Mouse (Mus musculus) forebrain, embryonic 15.5 days (tissue): ENCODE data around the gene Plgrkt. TPM values are rescaled to one million over a fixed set of nuclear protein-coding genes. Genes with fewer than 3 reads are reported as not detected.
"Not testable (repeated sequence)": the region's sequence is repeated elsewhere in the genome, so short reads cannot be mapped to it uniquely, and the experiment has no call there.

Source experiments
- ATAC-seq: fragments of 200-750 bp; cut with Nextera tagmentation; replicated peaks from 2 replicates; pipeline ENCODE4 v1.8.0; 2017; ENCODE audit warnings: mild to moderate bottlenecking, moderate TSS enrichment, moderate library complexity
- H3K27ac ChIP-seq: fragments of 300-500 bp; sonication (generic); replicated peaks from 2 replicates; pipeline ENCODE4 v1.5.1; 2015; ENCODE audit warnings: mild to moderate bottlenecking, inconsistent platforms
- H3K27me3 ChIP-seq: fragments of 300-500 bp; sonication (generic); 2 replicates; pipeline ENCODE4 v1.6.1; 2015; ENCODE audit warnings: inconsistent platforms
- H3K36me3 ChIP-seq: fragments of 300-500 bp; sonication (generic); 2 replicates; pipeline ENCODE4 v1.6.1; 2015; ENCODE audit warnings: mild to moderate bottlenecking, inconsistent platforms
- H3K4me1 ChIP-seq: fragments of 300-500 bp; sonication (generic); 2 replicates; pipeline ENCODE4 v1.6.1; 2015; ENCODE audit warnings: inconsistent platforms
- H3K4me2 ChIP-seq: fragments of 300-500 bp; sonication (generic); replicated peaks from 2 replicates; pipeline ENCODE4 v1.6.1; 2015; ENCODE audit warnings: mild to moderate bottlenecking, inconsistent platforms
- H3K4me3 ChIP-seq: fragments of 300-500 bp; sonication (generic); 2 replicates; pipeline ENCODE4 v1.5.1; 2015; ENCODE audit warnings: mild to moderate bottlenecking, inconsistent platforms
- H3K9ac ChIP-seq: fragments of 300-500 bp; sonication (generic); replicated peaks from 2 replicates; pipeline ENCODE4 v1.6.1; 2015; ENCODE audit warnings: mild to moderate bottlenecking, inconsistent platforms
- H3K9me3 ChIP-seq: fragments of 300-500 bp; sonication (generic); 2 replicates; pipeline ENCODE4 v1.6.1; 2016; ENCODE audit warnings: inconsistent platforms
- WGBS: fragments of 180-500 bp; shearing (Covaris S2); methylation state at CpG from one replicate; pipeline ENCODE4 v1.1.7; 2015; ENCODE audit warnings: mixed read lengths; 5-methylcytosine and 5-hydroxymethylcytosine counted together
- polyA plus RNA-seq: library from polyadenylated mRNA; unstranded; fragments of >200 nt; fragmentation: Nextera tagmentation; extraction: Ambion mirVana; gene quantifications from 2 replicates; pipeline ENCODE4 v1.2.1, GENCODE M21; 2015

The Plgrkt gene
- 105 and 107 TPM in 2 replicates for polyA plus RNA-seq

GRCm38 (mm10) chr19:29366969-29367622 lies at the start of gene Plgrkt, which contains the start of gene Cd274:
TSS of gene Plgrkt (minus strand) at chr19:29367390.
TSS of gene Cd274 (plus strand) at chr19:29367455.
- H3K36me3 ChIP-seq: no peaks in the 10 kb centered on the region
- peaks cover 19% of the 10 kb centered on the region for H3K4me1 ChIP-seq
- H3K9ac ChIP-seq: peak within 1 kb of the TSS; percentile 44
- peak within 1 kb of the TSS; percentile 46 for H3K4me3 ChIP-seq
- 4% methylated on average over 26 of the region's 26 CpGs for WGBS
- ATAC-seq: 0 out of 2 replicates have a peak, but pooled peaks have one; percentile 30
- no peaks in the 10 kb centered on the region for H3K9me3 ChIP-seq
- no peak within 1 kb of the TSS for H3K27ac ChIP-seq
- peak within 1 kb of the TSS; percentile 79 for H3K4me2 ChIP-seq
- no peaks in the 10 kb centered on the region for H3K27me3 ChIP-seq

- 83% methylated on average over 3 of the region's 3 CpGs for whole genome bisulfite sequencing
- H3K27me3 ChIP-seq: no peaks in the 10 kb centered on the region
- H3K4me3 ChIP-seq: no peak overlapping the region
- H3K4me2 ChIP-seq: no peak overlapping the region
- H3K36me3 ChIP-seq: no peaks in the 10 kb centered on the region
- H3K9ac ChIP-seq: no peak overlapping the region
- H3K27ac ChIP-seq: no peak overlapping the region
- ATAC-seq: no peak
- no peaks in the 10 kb centered on the region for H3K9me3 ChIP-seq
- 0 out of 2 replicates have a peak, but pooled peaks cover 4% of the 10 kb centered on the region for H3K4me1 ChIP-seq
Observed at GRCm38 (mm10) chr19:29416393-29416902, 49.3 kb upstream of the Plgrkt start.

GRCm38 (mm10) chr19:29414917-29415316 lies 47.7 kb upstream of the Plgrkt start:
- H3K27me3 ChIP-seq, H3K9me3 ChIP-seq, H3K4me2 ChIP-seq, H3K4me1 ChIP-seq, H3K4me3 ChIP-seq, ATAC-seq, H3K27ac ChIP-seq, H3K9ac ChIP-seq, H3K36me3 ChIP-seq: not testable (repeated sequence)

- Histone ChIP-seq H3K36me3 (no peaks in the 10 kb centered on the region), H3K27ac (no peak overlapping the region), H3K9me3 (no peaks in the 10 kb centered on the region), H3K4me1 (0 out of 2 replicates have a peak, but pooled peaks cover 4% of the 10 kb centered on the region), H3K4me3 (no peak overlapping the region), H3K9ac (no peak overlapping the region), H3K4me2 (no peak overlapping the region), H3K27me3 (no peaks in the 10 kb centered on the region)
- 93% methylated on average over 3 of the region's 3 CpGs for WGBS
- no peak for ATAC-seq
Observed at GRCm38 (mm10) chr19:29414513-29414912, 47.3 kb upstream of the Plgrkt start.

GRCm38 (mm10) chr19:29412476-29413420 lies 45.6 kb upstream of the Plgrkt start:
- H3K36me3 ChIP-seq: no peaks in the 10 kb centered on the region
- H3K27ac ChIP-seq: 0 out of 2 replicates have a peak overlapping the region, but pooled peaks have one; percentile 11
- H3K4me2 ChIP-seq: no peak overlapping the region
- no peaks in the 10 kb centered on the region for H3K9me3 ChIP-seq
- no peak overlapping the region for H3K9ac ChIP-seq
- WGBS: 61% methylated on average over 6 of the region's 6 CpGs
- peak; percentile 80 for ATAC-seq
- H3K27me3 ChIP-seq: no peaks in the 10 kb centered on the region
- 0 out of 2 replicates have a peak, but pooled peaks cover 4% of the 10 kb centered on the region for H3K4me1 ChIP-seq
- no peak overlapping the region for H3K4me3 ChIP-seq

GRCm38 (mm10) chr19:29410619-29411018 lies 43.4 kb upstream of the Plgrkt start, which contains the start of gene Pdcd1lg2:
TSS of gene Pdcd1lg2 (plus strand) at chr19:29410919.
- Histone ChIP-seq H3K9me3 (no peaks in the 10 kb centered on the region), H3K4me1 (0 out of 2 replicates have a peak, but pooled peaks cover 4% of the 10 kb centered on the region), H3K4me2 (no peak within 1 kb of the TSS), H3K27me3 (no peaks in the 10 kb centered on the region), H3K27ac (no peak within 1 kb of the TSS), H3K4me3 (no peak within 1 kb of the TSS), H3K36me3 (no peaks in the 10 kb centered on the region), H3K9ac (no peak within 1 kb of the TSS)
- ATAC-seq: no peak
- 89% methylated on average over 4 of the region's 4 CpGs for WGBS

- H3K9me3 ChIP-seq: no peaks in the 10 kb centered on the region
- H3K36me3 ChIP-seq: no peaks in the 10 kb centered on the region
- 86% methylated on average over 18 of the region's 18 CpGs for WGBS
- no peaks in the 10 kb centered on the region for H3K27me3 ChIP-seq
- no peaks in the 10 kb centered on the region for H3K4me1 ChIP-seq
- H3K27ac ChIP-seq: no peak overlapping the region
- no peak for ATAC-seq
- no peak overlapping the region for H3K4me2 ChIP-seq
- H3K9ac ChIP-seq: no peak overlapping the region
- no peak overlapping the region for H3K4me3 ChIP-seq
Observed at GRCm38 (mm10) chr19:29406042-29407017, 39.1 kb upstream of the Plgrkt start.

GRCm38 (mm10) chr19:29405388-29405787 lies 38.2 kb upstream of the Plgrkt start:
- Histone ChIP-seq H3K9me3 (no peaks in the 10 kb centered on the region), H3K9ac (no peak overlapping the region), H3K27me3 (no peaks in the 10 kb centered on the region), H3K4me3 (no peak overlapping the region), H3K4me2 (no peak overlapping the region), H3K27ac (no peak overlapping the region), H3K36me3 (no peaks in the 10 kb centered on the region), H3K4me1 (no peaks in the 10 kb centered on the region)
- no peak for ATAC-seq
- WGBS: 87% methylated on average over 2 of the region's 2 CpGs

- Histone ChIP-seq H3K36me3 (no peaks in the 10 kb centered on the region), H3K9ac (no peak overlapping the region), H3K4me3 (no peak overlapping the region), H3K27me3 (no peaks in the 10 kb centered on the region), H3K27ac (no peak overlapping the region), H3K4me2 (no peak overlapping the region), H3K9me3 (no peaks in the 10 kb centered on the region), H3K4me1 (no peaks in the 10 kb centered on the region)
- no peak for ATAC-seq
- 94% methylated on average over 4 of the region's 4 CpGs for WGBS
Observed at GRCm38 (mm10) chr19:29403251-29403650, 36.1 kb upstream of the Plgrkt start.

- Histone ChIP-seq H3K27me3 (no peaks in the 10 kb centered on the region), H3K36me3 (no peaks in the 10 kb centered on the region), H3K4me2 (no peak overlapping the region), H3K9ac (no peak overlapping the region), H3K4me1 (no peaks in the 10 kb centered on the region), H3K9me3 (no peaks in the 10 kb centered on the region), H3K4me3 (no peak overlapping the region), H3K27ac (no peak overlapping the region)
- ATAC-seq: no peak
- 94% methylated on average over 4 of the region's 4 CpGs for WGBS
Observed at GRCm38 (mm10) chr19:29402621-29403020, 35.4 kb upstream of the Plgrkt start.

GRCm38 (mm10) chr19:29400466-29400865 lies 33.3 kb upstream of the Plgrkt start:
- Histone ChIP-seq H3K9me3 (no peaks in the 10 kb centered on the region), H3K9ac (no peak overlapping the region), H3K4me2 (no peak overlapping the region), H3K27me3 (no peaks in the 10 kb centered on the region), H3K27ac (no peak overlapping the region), H3K36me3 (no peaks in the 10 kb centered on the region), H3K4me1 (no peaks in the 10 kb centered on the region), H3K4me3 (no peak overlapping the region)
- 93% methylated on average over 3 of the region's 3 CpGs for WGBS
- no peak for ATAC-seq
